ENCODE assay signal across 29 mouse cellular contexts in the genomic region with DNA sequence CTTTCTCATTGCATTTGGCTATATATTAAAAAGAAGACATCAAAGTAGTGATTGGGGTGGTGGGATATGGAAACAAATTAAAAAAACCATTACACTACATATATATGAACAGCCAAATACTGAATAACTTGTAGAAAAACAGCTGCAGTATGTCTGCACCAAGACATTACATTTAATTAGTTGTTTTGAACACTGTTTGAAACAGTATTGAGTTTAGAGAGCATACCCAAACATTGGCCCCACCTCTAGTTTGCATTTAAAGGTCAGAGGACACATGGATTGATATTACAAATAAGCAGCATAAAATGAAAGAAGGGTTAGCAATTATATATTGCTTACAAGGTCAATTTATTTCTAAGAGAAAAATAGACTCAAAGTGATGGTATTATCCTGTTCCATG.
"Had no signal": no experiment of that assay in that cellular context is flagged by ENCODE, and none has a peak within 500 bp of the region (broad histone marks: within the 10 kb centered on the region; RNA-seq: fewer than 3 reads in every experiment).

No protein-coding gene starts in this region.

- H3K4me3 ChIP-seq: left cerebral cortex, adult 2 months; limb, embryonic 10.5 days; limb, embryonic 12.5 days; limb, embryonic 13.5 days; limb, embryonic 15.5 days; liver, embryonic 12.5 days; liver, embryonic 13.5 days; liver, embryonic 15.5 days; megakaryocyte, embryonic 14.5 days; midbrain, embryonic 10.5 days; midbrain, embryonic 12.5 days; midbrain, embryonic 13.5 days; midbrain, embryonic 15.5 days; myocyte; neural tube, embryonic 12.5 days had no signal

- H3K9ac ChIP-seq: limb, embryonic 12.5 days; limb, embryonic 13.5 days; limb, embryonic 15.5 days; liver, embryonic 12.5 days; liver, embryonic 13.5 days; liver, embryonic 14.5 days; liver, embryonic 15.5 days; liver, postnatal 0 days; midbrain, embryonic 12.5 days; midbrain, embryonic 13.5 days; midbrain, embryonic 15.5 days; neural tube, embryonic 12.5 days had no signal

- H3K9me3 ChIP-seq: limb, embryonic 10.5 days; limb, embryonic 12.5 days; limb, embryonic 13.5 days; limb, embryonic 15.5 days; liver, embryonic 12.5 days; liver, embryonic 13.5 days; megakaryocyte, embryonic 14.5 days; midbrain, embryonic 10.5 days; midbrain, embryonic 12.5 days; midbrain, embryonic 13.5 days; midbrain, embryonic 15.5 days; neural tube, embryonic 12.5 days had no signal

- ATAC-seq: liver, embryonic 12.5 days; liver, postnatal 0 days; midbrain, embryonic 13.5 days; midbrain, embryonic 15.5 days; midbrain, embryonic 16.5 days had no signal

- H3K36me3 ChIP-seq: limb, embryonic 10.5 days; limb, embryonic 12.5 days; limb, embryonic 13.5 days; limb, embryonic 15.5 days; liver, embryonic 12.5 days; liver, embryonic 13.5 days; liver, embryonic 15.5 days; midbrain, embryonic 10.5 days; midbrain, embryonic 12.5 days; midbrain, embryonic 13.5 days; midbrain, embryonic 15.5 days; neural tube, embryonic 12.5 days had no signal

- H3K27ac ChIP-seq: left cerebral cortex, adult 2 months; limb, embryonic 10.5 days; limb, embryonic 12.5 days; limb, embryonic 13.5 days; limb, embryonic 15.5 days; liver, embryonic 12.5 days; liver, embryonic 13.5 days; liver, embryonic 14.5 days; liver, embryonic 15.5 days; macrophage; midbrain, embryonic 10.5 days; midbrain, embryonic 12.5 days; midbrain, embryonic 13.5 days; midbrain, embryonic 15.5 days; neural tube, embryonic 12.5 days had no signal

- H3K4me2 ChIP-seq: limb, embryonic 12.5 days; limb, embryonic 13.5 days; limb, embryonic 15.5 days; liver, embryonic 11.5 days; liver, embryonic 12.5 days; liver, embryonic 13.5 days; liver, embryonic 15.5 days; midbrain, embryonic 11.5 days; midbrain, embryonic 12.5 days; midbrain, embryonic 13.5 days; midbrain, embryonic 15.5 days; neural tube, embryonic 12.5 days had no signal

- DNase-seq: layer of hippocampus, postnatal 36 days; left cerebral cortex, postnatal 4 days; liver; liver, embryonic 13.5 days; liver, postnatal 0 days; lung, adult 18-20 months; lung, postnatal 10 days; lung, postnatal 14 days; lung, postnatal 4 days; midbrain, embryonic 14.5 days had no signal

- H3K27me3 ChIP-seq: limb, embryonic 12.5 days; limb, embryonic 13.5 days; limb, embryonic 15.5 days; liver, embryonic 12.5 days; liver, embryonic 13.5 days; liver, embryonic 15.5 days; megakaryocyte, embryonic 14.5 days; midbrain, embryonic 12.5 days; midbrain, embryonic 13.5 days; midbrain, embryonic 15.5 days; neural tube, embryonic 12.5 days had no signal

- H3K4me1 ChIP-seq: limb, embryonic 10.5 days; limb, embryonic 12.5 days; limb, embryonic 13.5 days; limb, embryonic 15.5 days; liver, embryonic 12.5 days; liver, embryonic 13.5 days; liver, embryonic 15.5 days; megakaryocyte, embryonic 14.5 days; midbrain, embryonic 10.5 days; midbrain, embryonic 12.5 days; midbrain, embryonic 13.5 days; midbrain, embryonic 15.5 days; neural tube, embryonic 12.5 days had no signal
